Mouse (Mus musculus): ENCODE measurements around the gene Gm10282. TPM values are rescaled to one million over a fixed set of nuclear protein-coding genes. Genes with fewer than 3 reads are reported as not detected.

The Gm10282 gene
- total and polyA plus RNA-seq, 3 experiments: 18.3 to 176 (median 76.4) TPM

GRCm38 (mm10) chr8:72300654-72301400 lies 4.2 kb downstream of the Gm10282 start:
- no peak for TF ChIP-seq ZMIZ1 (IDR thresholded peaks at IDR 0.05; ENCODE audit: low read depth, low read length)
- TF ChIP-seq SMC3 (IDR thresholded peaks at IDR 0.05; ENCODE audit: low read depth, low read length): no peak
- no peak for TF ChIP-seq NRF1 (IDR thresholded peaks at IDR 0.05; ENCODE audit: low read depth, low read length)
- TF ChIP-seq TBP (conservative IDR thresholded peaks at IDR 0.05; ENCODE audit: low read depth, low read length): no peak
- no peak for TF ChIP-seq MAFK (IDR thresholded peaks at IDR 0.05; ENCODE audit: insufficient replicate concordance, low read length)
- no peak for TF ChIP-seq POLR2A (IDR thresholded peaks at IDR 0.05; ENCODE audit: low read depth, low read length)
- no peak for TF ChIP-seq SIN3A (IDR thresholded peaks at IDR 0.05; ENCODE audit: low read length)
- TF ChIP-seq CTCF (conservative IDR thresholded peaks at IDR 0.05 in 1 of 2, IDR thresholded peaks at IDR 0.05 in 1 of 2; ENCODE audit: low read depth in 2 of 2, low read length in 2 of 2): no peak
- dilution Hi-C loops (cut with MboI; ENCODE audit: extremely low pct_ligation_motif_present, extremely low pct_unique_long_range_greater_than_20kb, low sequenced_read_pairs) (no loop called here), in situ Hi-C loops (cut with MboI; ENCODE audit: low pct_ligation_motif_present, low pct_unique_long_range_greater_than_20kb, low sequenced_read_pairs) (no loop called here)
- Histone ChIP-seq H3K36me3 (replicated peaks in 1 of 2; ENCODE audit: control insufficient read depth in 1 of 2, insufficient read depth in 1 of 2, low read length in 1 of 2) (no peaks in the 10 kb centered on the region), H3K9ac (ENCODE audit: insufficient read depth, low read depth) (no peak overlapping the region), H3K79me2 (replicated peaks; ENCODE audit: control insufficient read depth, extremely low read depth, insufficient read depth, poor library complexity, severe bottlenecking) (no peaks in the 10 kb centered on the region), H3K4me2 (ENCODE audit: insufficient read depth, low read depth, poor library complexity, severe bottlenecking) (no peak overlapping the region), H3K4me1 (ENCODE audit: control insufficient read depth in 1 of 2, insufficient read depth in 2 of 2) (peaks cover 7 to 19% of the 10 kb centered on the region in 2 experiments), H3K9me3 (replicated peaks; ENCODE audit: low read length) (no peaks in the 10 kb centered on the region), H3K27ac (ENCODE audit: insufficient read depth, low read depth) (no peak overlapping the region), H3K27me3 (replicated peaks) (no peaks in the 10 kb centered on the region), H3K4me3 (replicated peaks in 1 of 3; ENCODE audit: low read depth in 2 of 3, low read length in 2 of 3, poor library complexity in 1 of 3) (no peak overlapping the region)
- no peak for DNase-seq (ENCODE audit: extremely low read depth)

- H3K4me1 ChIP-seq (ENCODE audit: control insufficient read depth in 1 of 2, insufficient read depth in 2 of 2): peaks cover 7 to 33% of the 10 kb centered on the region in 2 experiments
- no peak overlapping the region for H3K4me3 ChIP-seq (replicated peaks in 1 of 3; ENCODE audit: low read depth in 2 of 3, low read length in 2 of 3, poor library complexity in 1 of 3)
- in situ Hi-C loops (cut with MboI; ENCODE audit: low pct_ligation_motif_present, low pct_unique_long_range_greater_than_20kb, low sequenced_read_pairs): no loop called here
- H3K9me3 ChIP-seq (replicated peaks; ENCODE audit: low read length): no peaks in the 10 kb centered on the region
- no peak for DNase-seq (ENCODE audit: extremely low read depth)
- no peak overlapping the region for H3K27ac ChIP-seq (ENCODE audit: insufficient read depth, low read depth)
- TF ChIP-seq HCFC1 (IDR thresholded peaks at IDR 0.05; ENCODE audit: low read depth, low read length): no peak
- TF ChIP-seq MAZ (IDR thresholded peaks at IDR 0.05; ENCODE audit: low read depth, low read length): no peak
- TF ChIP-seq SIN3A (IDR thresholded peaks at IDR 0.05; ENCODE audit: low read length): no peak
- TF ChIP-seq ZC3H11A (IDR thresholded peaks at IDR 0.05; ENCODE audit: low read depth, low read length): no peak
- no peak for TF ChIP-seq BHLHE40 (IDR thresholded peaks at IDR 0.05; ENCODE audit: low read depth, low read length)
- no peak for TF ChIP-seq NRF1 (IDR thresholded peaks at IDR 0.05; ENCODE audit: low read depth, low read length)
- no peak for TF ChIP-seq NELFE (IDR thresholded peaks at IDR 0.05; ENCODE audit: low read depth, low read length)
- TF ChIP-seq POLR2AphosphoS2 (IDR thresholded peaks at IDR 0.05; ENCODE audit: low read depth, low read length): no peak
- no peak for TF ChIP-seq CHD2 (IDR thresholded peaks at IDR 0.05; ENCODE audit: low read length)
- no peak for TF ChIP-seq RCOR1 (conservative IDR thresholded peaks at IDR 0.05; ENCODE audit: low read depth, low read length)
- TF ChIP-seq USF2 (conservative IDR thresholded peaks at IDR 0.05; ENCODE audit: low read depth, low read length): no peak
- TF ChIP-seq MAFK (IDR thresholded peaks at IDR 0.05; ENCODE audit: insufficient replicate concordance, low read length): no peak
- no peak for TF ChIP-seq ELF1 (IDR thresholded peaks at IDR 0.05; ENCODE audit: low read depth, low read length)
- TF ChIP-seq GABPA (IDR thresholded peaks at IDR 0.05; ENCODE audit: insufficient replicate concordance, low read depth, low read length): no peak
- TF ChIP-seq E2F4 (IDR thresholded peaks at IDR 0.05; ENCODE audit: insufficient replicate concordance, low read depth, low read length): no peak
- no peaks in the 10 kb centered on the region for H3K27me3 ChIP-seq (replicated peaks)
- H3K79me2 ChIP-seq (replicated peaks; ENCODE audit: control insufficient read depth, extremely low read depth, insufficient read depth, poor library complexity, severe bottlenecking): no peaks in the 10 kb centered on the region
- H3K4me2 ChIP-seq (ENCODE audit: insufficient read depth, low read depth, poor library complexity, severe bottlenecking): no peak overlapping the region
- no peaks in the 10 kb centered on the region for H3K36me3 ChIP-seq (replicated peaks in 1 of 2; ENCODE audit: control insufficient read depth in 1 of 2, insufficient read depth in 1 of 2, low read length in 1 of 2)
- dilution Hi-C loops (cut with MboI; ENCODE audit: extremely low pct_ligation_motif_present, extremely low pct_unique_long_range_greater_than_20kb, low sequenced_read_pairs): no loop called here
- no peak overlapping the region for H3K9ac ChIP-seq (ENCODE audit: insufficient read depth, low read depth)
Measured at GRCm38 (mm10) chr8:72298928-72299327, 6.1 kb downstream of the Gm10282 start.
